Mouse (Mus musculus) layer of hippocampus, adult 11-12 months (tissue): ENCODE measurements around the gene Rsph1.

Experiments used
- DNase-seq: peaks from one replicate; pipeline ENCODE4 v3.0.0; 2022; ENCODE audit warnings: low spot score

Rsph1 gene

DNA sequence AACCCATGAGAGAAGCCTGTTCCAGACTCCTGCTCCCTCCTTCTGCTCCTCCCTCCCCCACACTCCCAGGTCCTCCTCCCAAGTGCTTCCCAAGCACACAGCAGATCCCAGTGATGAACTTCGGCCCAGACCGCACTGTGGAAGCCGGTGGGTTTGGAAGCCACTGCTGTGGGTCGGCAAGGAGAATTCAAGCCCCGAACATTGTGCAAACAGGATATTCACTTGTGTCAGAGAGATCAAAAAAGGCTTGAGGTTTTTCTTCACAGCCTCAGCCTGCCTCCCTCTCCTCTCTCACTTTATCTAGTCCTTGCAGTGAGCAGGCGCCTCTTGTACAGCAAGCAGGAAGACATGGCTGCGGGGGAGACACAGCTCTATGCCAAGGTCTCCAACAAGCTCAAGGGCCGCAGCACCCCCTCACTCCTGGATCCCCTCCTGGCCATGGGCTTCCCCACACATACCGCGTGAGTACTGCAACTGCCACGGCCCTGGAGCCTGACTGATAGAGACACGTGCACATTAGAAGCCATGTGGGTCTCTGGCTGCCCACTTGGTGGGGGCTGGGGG, 69.3 kb downstream of the Rsph1 start, which contains the start of gene Ubash3a:
TSS of gene Ubash3a (plus strand) at position 103 of the 564 bp plus-strand sequence.
- DNase-seq: no peak
